Mouse (Mus musculus) thymus, postnatal 10 days (tissue): ENCODE results near the gene Cmas.

Source experiments
- DNase-seq, 2 experiments: peaks; one replicate each; pipeline ENCODE4 v3.0.0; 2021; ENCODE audit warnings: low spot score in 2 of 2

Gene Cmas

GRCm38 (mm10) chr6:142792241-142792968 is 35.9 kb downstream of the Cmas start:
- DNase-seq: peak in 1 of 2 experiments; percentile 20

GRCm38 (mm10) chr6:142793468-142793867 is 37.0 kb downstream of the Cmas start:
- no peak for DNase-seq

- DNase-seq: no peak
These were observed 38.6 kb downstream of the Cmas start for GRCm38 (mm10) chr6:142795087-142795486.

GRCm38 (mm10) chr6:142795655-142796441 is 39.4 kb downstream of the Cmas start:
- DNase-seq: no peak

- DNase-seq: no peak
These were observed 41.5 kb downstream of the Cmas start for GRCm38 (mm10) chr6:142797996-142798395.

- no peak for DNase-seq
These were observed 42.4 kb downstream of the Cmas start for GRCm38 (mm10) chr6:142798837-142799236.

- DNase-seq: no peak
These were observed 43.4 kb downstream of the Cmas start for GRCm38 (mm10) chr6:142799704-142800374.

- DNase-seq: no peak
These were observed 45.2 kb downstream of the Cmas start for GRCm38 (mm10) chr6:142801687-142802086.

GRCm38 (mm10) chr6:142802617-142803525 is 46.4 kb downstream of the Cmas start:
- DNase-seq: no peak

- no peak for DNase-seq
These were observed 47.9 kb downstream of the Cmas start, which contains the start of gene Sult6b2 for GRCm38 (mm10) chr6:142804402-142804801. TSS of gene Sult6b2 (minus strand) at chr6:142804502.

GRCm38 (mm10) chr6:142806326-142806725 is 49.8 kb downstream of the Cmas start:
- DNase-seq: no peak

GRCm38 (mm10) chr6:142809373-142810098 is 53.0 kb downstream of the Cmas start:
- DNase-seq: no peak

- no peak for DNase-seq
These were observed 53.8 kb downstream of the Cmas start for GRCm38 (mm10) chr6:142810239-142810638.

- no peak for DNase-seq
These were observed 56.5 kb downstream of the Cmas start for GRCm38 (mm10) chr6:142812969-142813368.

- no peak for DNase-seq
These were observed 57.5 kb downstream of the Cmas start for GRCm38 (mm10) chr6:142814011-142814410.

GRCm38 (mm10) chr6:142814495-142814921 is 58.0 kb downstream of the Cmas start:
- peak; percentile 72 to 93 for DNase-seq

GRCm38 (mm10) chr6:142815513-142815912 is 59.0 kb downstream of the Cmas start:
- DNase-seq: no peak

GRCm38 (mm10) chr6:142818306-142818705 is 61.8 kb downstream of the Cmas start:
- no peak for DNase-seq

GRCm38 (mm10) chr6:142823008-142823787 is 66.7 kb downstream of the Cmas start:
- DNase-seq: no peak
